Comparison of ENCODE assay signal across 15 mouse cellular contexts in the genomic region with DNA sequence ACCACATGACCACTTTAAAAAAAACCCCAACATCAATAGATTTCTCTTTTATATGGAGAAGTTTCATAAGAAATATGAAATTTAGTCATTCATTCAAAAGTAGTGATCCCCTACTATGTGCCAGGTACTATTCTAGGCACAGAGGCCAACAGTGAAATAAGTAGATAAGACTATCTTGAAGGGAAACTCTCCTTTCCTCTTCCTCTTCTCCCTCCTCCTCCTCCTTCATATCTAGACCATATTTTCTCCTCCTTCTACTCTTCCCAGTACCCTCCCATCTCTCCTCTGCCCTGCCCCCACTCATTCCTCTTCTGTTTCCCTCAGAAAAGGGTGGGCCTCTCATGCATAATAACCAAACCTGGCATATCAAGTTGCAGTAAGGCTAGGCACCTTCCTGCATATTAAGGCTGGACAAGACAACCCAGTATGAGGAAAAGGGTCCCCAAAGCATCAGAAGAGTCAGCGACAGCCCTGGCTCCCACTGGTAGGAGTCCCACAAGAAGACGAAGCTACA. TPM values are rescaled to one million over a fixed set of nuclear protein-coding genes. Genes with fewer than 3 reads are reported as not detected.
"Had no signal": no experiment of that assay in that cellular context is flagged by ENCODE, and none has a peak within 500 bp of the region (broad histone marks: within the 10 kb centered on the region; RNA-seq: fewer than 3 reads in every experiment).

No protein-coding gene starts in this region.

- H3K27ac ChIP-seq: kidney, postnatal 0 days; limb, embryonic 10.5 days; limb, embryonic 13.5 days; macrophage; midbrain, embryonic 12.5 days had no signal

- ATAC-seq: intestine, postnatal 0 days; lung, postnatal 0 days; midbrain, embryonic 16.5 days had no signal

- H3K4me1 ChIP-seq: midbrain, embryonic 12.5 days had no signal

- H3K9me3 ChIP-seq: limb, embryonic 10.5 days; midbrain, embryonic 12.5 days had no signal

- H3K9ac ChIP-seq: limb, embryonic 13.5 days; lung, embryonic 14.5 days; midbrain, embryonic 12.5 days had no signal

- H3K4me3 ChIP-seq: limb, embryonic 10.5 days; limb, embryonic 13.5 days; midbrain, embryonic 12.5 days had no signal

- H3K4me2 ChIP-seq: limb, embryonic 13.5 days; lung, embryonic 14.5 days; midbrain, embryonic 12.5 days had no signal

- H3K36me3 ChIP-seq: limb, embryonic 10.5 days; limb, embryonic 13.5 days; midbrain, embryonic 12.5 days had no signal

- DNase-seq: kidney, adult 2 months; kidney, postnatal 4 days; lung, embryonic 14.5 days; thymus, adult 2 months; thymus, postnatal 14 days; thymus, postnatal 4 days had no signal

- H3K27me3 ChIP-seq: limb, embryonic 13.5 days; midbrain, embryonic 12.5 days had no signal

RNA-seq across cellular contexts. Expression of a gene that starts 54.4 kb away (rescaled TPM):
- total RNA-seq: monocyte, adult 5-6 weeks had no signal
- polyA plus RNA-seq: macrophage had no signal
